Mouse (Mus musculus): ENCODE data around the gene Ccdc163. TPM values are rescaled to one million over a fixed set of nuclear protein-coding genes. Genes with fewer than 3 reads are reported as not detected.

The Ccdc163 gene
- total RNA-seq, 2 experiments from 2014 or later, result 16.2 to 19.2 TPM

DNA sequence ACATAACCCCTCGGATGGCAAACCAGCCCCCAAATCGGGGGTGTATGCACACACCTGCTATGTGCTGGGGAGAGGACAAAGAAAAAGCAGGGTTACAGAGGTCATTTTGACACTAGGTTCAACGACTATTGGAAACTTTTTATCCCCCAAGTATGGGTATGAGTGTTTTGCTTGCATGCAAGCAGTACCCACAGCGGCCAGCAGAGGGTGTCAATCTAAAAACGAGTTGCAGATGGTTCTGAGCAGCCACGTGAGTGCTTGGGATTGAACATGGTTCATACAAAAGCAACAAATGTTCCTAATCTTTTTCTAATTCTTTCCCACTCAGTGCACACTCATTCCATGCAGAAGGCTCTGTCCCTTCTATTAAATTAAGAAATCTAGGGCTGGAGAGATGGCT is 4.5 kb upstream of the Ccdc163 start:
- peak; percentile 81 to 82 for DNase-seq

DNA sequence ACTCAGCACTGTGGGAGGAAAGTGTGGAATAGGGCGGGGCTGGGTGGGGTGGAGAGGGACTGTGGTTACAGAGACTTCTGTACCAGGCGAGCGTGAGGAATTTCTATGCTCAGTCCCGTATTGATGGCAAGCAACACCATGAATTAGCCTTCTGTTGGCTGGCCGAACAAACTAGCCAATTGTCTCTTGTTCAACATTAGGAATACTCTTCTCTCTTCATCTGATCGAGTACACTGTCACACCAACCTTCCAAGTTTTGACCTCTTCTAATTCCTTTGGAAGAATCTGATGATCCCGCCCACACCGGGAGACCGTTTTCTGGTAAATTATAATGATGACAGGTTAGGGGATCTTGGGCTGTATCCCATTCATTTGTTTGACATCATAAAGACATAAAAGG is 643 bp upstream of the Ccdc163 start:
- no peak for DNase-seq

DNA sequence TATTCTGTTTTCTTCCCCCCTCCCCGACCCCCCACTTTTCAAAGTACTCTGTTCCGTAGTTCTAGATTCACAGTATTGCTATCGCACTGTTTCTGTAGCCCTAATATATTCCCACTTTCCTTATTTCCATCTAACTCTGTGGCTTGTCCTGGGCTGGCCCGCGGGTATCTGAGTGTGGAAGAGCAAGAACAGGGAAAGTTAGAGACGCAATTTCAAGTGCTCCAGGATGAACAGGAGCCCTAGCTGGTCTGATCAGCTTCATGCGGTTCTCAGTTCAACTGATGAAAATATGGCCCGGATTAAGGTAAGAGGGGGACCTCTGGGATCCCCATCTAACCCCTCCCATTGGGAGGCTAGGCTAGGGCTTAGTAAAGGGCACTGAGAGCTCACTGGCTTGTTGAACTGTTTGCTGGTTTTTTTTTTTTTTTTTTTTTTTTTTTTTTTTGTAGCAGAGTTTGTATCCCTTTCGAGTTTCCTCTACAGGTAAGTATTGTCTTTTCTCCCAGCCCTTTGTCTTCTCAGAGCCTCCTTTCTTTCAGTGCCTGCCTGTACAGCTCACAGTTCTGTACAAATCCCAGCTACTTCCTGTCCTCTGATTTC is 582 bp downstream of the Ccdc163 start:
- DNase-seq, result no peak

DNA sequence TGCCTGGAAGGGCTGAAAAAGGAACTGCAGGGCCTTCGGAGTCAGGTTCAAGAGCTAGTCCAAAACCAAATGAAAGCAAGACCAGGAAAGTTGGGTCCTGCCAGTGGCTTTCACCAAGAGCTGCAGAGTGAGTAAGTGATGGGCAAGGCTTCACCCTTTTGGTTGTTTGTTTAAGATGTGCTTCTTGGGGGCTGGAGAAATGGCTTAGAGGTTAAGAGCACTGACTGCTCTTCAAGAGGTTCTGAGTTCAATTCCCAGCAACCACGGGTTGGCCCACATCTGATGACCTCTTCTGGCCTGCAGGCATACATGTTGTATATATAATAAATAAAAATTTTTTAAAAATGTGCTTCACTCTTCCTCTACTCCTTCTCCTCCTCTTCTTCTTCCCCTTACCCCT is 1.8 kb downstream of the Ccdc163 start:
- no peak for DNase-seq

DNA sequence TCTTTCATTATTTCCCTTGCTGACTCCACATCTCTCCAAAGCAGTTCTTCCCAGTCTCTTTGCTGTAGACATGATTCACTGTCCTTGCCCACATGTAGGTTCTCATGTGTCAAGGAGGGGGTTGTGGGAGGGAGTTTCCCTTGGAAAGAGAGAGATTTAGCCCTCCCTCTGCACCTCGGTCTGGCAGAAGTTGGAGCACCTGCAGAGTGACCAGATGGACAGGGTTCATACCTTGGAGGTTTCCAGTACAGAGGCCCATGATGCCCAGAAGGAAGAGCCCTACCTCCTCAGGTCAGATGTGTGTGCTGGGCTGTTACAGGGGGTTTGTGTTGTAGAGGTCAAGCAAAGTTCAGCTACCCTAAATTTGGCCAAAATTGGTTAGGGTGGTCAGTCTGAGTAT is 4.2 kb downstream of the Ccdc163 start:
- DNase-seq, result no peak

DNA sequence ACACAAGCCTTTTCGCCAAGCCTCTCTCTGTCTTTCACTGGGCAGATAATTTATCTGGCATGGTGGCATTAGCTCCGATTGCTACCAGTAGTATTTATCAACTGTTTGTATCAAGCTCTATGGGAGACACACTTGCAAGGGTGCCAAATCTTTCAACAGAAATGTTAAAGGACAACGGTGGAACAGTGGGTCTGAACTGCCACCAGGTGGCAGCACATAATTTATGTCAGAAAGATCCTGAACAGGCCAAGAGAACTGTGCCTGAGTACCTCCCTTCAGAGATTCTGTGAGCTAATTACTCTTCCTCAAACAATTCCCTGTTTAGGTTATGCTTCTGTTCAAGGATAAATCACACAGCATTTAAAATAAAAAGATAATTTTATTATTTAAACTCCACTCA is 11.1 kb downstream of the Ccdc163 start:
- peak; percentile 66 to 81 for DNase-seq

DNA sequence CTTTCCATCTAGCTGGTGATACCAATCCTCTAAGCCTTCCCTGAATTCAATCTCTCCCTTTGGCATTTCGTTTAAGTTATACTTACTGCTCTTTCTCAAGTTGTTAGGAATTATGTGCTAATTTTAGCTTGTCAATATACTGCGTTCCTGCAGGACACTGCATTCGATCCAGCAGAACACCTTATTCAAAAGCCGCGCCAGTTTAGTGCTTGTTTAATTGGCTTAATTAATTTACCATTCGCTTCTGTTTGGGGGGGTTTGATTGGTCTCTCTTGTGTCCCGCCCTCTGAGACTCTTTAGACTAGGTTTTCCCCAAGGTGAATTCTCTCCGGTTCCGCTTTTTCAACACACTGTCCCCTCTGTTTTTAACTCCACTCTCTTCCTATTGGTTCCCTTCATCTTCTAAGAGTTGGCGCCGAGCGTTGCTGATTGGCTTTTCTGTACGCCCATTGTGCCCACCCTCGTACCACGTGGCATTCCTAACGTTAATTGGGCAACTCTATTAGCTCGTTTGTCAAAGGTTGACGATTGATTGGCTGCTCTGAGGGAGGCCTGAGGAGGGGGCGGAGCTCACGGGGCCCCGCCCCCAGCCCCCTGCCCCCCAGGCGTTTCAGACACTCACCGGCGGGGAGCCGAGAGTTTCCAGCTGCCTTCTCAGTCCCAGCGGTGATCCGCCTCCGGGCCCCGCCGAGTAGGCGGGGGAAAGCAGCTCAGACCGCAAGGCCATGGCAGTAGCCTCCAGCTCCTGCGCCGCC is 12.2 kb downstream of the Ccdc163 start, which contains the start of gene Tesk2:
Gene Tesk2 (plus strand): TSS at position 606 of the 755 bp plus-strand sequence.
- peak; percentile 92 to 93 for DNase-seq

DNA sequence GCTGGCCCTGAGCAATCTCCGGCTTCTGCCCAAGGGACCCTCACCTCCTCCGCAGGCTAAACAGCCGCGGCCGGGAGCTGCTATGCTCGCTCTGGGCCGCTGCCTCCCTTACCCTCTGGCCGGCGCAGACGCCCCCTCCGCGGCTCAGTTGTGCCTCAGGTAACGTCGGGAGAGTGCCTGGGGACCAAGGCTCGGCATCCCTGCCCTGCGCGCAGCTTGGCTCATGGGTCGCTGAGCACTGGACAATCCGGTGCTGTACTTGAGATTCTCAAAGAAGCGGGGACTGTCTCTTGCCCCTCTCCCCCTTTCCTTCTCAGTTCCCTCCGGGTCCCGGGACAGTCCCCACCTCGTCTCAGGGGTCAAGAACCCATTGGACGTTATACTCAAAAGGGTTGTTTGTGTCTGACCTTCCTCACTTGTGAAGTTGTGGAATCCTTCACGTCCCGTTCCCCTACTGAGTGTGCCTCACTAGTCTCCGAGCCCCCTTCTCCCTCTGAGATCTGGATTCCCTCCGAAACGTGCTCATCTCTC is 12.9 kb downstream of the Ccdc163 start:
- DNase-seq, result no peak

DNA sequence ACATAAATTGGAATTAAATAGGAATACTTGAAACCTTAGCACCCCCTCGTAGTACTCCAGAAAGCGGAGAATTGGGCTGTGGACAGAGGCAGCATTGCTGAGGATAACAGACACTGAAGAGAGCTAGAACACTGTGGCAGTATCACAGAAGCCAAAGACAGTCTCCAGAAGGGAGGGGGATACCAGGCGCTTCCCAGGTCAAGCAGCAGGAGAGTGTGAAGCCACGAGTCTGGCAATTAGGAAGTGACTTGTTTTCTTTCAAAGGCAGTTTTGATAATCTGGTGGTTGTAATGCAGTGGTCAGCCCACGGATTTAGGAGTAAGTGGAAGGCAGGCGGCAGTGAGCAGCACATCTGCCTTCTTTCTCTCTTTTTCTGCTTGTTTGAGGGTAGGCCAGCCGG is 13.9 kb downstream of the Ccdc163 start:
- DNase-seq, result no peak

DNA sequence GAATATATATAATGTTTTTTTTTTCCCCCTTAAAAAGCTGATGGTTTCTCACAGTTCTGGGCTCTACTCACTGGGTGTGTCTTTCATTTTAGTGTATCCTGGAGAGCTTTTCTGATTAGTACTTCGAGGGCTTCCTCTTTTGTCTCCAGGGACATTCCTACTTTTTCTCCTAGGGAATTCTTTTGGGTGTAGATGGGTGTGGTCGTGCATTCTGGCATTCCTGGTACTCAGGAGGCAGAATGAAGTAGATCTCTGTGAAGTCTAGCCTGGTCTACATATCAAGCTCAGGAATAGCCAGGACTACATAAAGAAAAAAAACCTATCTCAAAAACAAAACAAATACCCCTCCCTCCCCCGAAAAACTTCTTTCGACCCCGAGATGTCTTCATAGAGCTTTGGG is 17.1 kb downstream of the Ccdc163 start:
- DNase-seq, result no peak

DNA sequence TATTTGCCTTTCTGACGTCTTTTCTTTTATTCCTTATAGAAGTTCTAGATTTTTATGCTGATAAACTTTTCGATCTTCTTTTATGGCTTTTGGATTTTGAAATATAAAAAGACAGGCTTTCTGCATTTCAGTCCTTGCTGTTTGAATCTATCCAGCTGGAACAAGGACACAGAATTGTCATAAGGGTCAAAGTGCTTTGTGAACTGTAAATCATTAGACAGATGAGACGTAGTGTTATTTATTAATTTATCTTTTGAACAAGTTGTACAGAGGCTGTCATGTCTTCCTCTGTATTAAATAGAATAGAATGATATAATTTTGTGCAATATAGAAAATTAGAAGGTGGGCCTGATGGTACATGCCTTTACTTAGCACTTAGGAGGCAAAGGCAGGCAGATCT is 19.1 kb downstream of the Ccdc163 start:
- DNase-seq, result no peak

DNA sequence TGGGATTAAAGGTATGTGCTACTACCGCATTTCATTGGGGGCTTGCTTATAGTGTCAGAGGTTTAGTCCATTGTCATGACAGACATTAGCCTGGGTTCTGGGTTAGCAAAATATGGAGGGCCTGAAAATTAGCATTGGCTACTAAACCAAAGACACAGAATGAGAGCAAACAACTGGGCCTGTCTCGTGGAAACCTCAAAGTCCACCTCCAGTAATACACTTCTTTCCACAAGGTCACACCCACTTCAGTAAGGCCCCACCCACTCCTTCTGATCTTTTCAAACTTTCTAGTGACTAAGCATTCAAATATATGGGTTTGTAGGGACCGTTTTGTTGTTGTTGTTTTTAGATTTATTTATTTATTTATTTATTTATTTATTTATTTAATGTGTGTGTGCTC is 21.2 kb downstream of the Ccdc163 start:
- no peak for DNase-seq

DNA sequence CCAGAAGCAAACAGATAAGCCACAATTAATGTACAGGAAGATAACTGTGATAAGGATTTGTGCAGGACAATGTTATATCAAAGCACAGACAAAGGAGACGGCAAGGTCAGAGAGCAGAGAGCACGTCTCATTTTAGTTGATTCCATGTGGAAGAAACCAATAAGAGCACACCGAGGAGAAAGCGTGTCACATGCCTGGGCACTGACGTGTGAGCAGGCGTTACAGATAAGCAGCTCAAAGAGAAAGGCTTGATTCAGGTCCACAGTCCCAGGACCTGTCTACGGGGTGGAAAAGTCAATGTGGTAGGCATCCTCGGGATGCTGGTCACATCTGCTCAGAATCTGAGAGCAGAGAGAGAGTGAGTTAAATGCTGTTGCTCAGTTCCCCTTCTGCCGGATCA is 22.8 kb downstream of the Ccdc163 start:
- DNase-seq, result no peak

DNA sequence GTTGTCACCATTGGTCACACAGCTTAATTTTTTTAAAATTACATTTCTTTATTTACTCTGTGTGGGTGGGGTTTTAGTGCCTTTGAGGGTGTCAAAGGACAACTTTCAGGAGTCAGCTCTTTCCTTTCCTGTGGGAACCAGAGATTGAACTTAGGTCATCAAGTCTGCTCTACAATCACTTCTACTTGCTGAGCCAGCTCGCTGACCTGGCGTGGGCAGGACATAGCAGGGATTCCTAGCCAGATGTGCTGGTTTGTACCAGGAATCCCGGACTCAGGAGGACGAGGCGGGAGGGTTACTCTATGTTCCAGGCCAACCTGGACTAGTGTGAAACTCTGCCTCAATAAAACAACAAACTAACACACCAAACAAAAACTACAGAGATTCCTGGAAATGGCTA is 24.0 kb downstream of the Ccdc163 start:
- DNase-seq, result no peak

DNA sequence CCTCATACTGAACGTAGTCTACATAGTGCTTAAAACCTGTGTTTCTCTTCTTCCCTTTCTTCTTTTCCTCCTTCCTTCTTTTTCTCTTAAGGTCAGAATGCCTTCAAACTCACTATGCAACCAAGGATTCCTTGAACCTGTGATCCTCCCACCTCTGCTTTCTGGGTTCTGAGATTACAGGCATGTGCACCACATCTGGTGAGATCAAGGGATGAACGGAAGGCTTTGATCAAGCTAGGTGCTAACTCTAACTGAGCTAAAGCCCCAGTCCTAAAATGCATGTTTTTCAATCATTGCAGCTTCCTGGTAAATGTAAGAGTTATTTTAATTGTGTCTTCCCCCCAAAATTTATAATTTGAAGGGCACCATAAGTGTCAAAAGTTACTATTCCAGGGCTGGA is 26.7 kb downstream of the Ccdc163 start:
- no peak for DNase-seq

DNA sequence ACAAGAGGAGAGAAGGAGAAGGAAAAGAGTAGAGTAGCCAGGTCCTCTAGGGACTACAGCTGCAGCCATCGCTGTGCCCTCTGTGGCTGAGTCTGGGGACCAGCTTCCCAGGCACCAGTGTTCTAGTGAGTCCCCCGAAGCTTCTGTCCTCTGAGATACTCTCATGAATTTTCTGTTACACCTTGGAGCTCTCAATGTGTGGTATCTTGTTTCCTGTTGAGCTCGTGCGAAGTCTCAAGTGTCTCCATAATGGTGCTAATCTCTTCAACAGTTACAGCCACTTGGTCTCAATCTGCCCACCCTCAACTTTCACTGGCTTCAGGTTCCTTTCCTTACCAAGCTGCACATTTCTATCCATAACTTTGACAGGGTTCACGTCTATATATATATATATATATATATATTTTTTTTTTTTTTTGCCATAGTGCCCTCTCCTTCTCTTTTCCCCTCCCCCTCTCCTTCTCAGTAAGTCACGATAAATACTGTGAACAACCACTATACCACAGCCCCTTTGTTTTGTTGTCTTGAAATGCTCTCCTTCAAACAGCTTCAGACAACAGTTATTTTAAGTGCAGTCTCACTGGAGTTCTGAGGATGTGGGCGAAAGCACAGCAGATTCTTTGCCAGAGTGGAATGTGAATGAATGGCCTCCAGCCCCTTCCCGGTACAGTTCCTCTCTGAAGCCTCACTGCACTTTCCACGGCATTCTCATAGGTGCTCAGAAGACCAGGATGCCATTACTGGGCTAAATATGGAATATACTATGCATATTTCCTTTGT is 30.9 kb downstream of the Ccdc163 start:
- DNase-seq, result no peak

DNA sequence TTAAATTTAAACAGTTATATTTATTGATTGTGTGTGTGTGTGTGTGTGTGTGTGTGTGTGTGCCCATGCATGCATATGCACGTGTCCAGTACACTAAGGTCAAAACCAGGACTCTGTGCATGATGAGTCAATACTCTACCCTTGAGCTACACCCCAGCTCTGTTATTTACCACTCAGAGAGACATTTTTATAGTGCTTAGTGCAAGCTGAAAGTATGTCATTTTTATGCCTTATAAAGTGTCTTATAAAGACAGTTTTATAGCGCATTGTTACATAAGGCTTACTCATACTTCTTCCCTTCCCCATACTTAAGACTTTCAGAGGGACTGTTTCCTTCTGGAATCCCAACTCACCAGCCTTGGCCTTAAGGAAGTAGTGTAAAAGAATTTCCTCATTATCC is 41.4 kb downstream of the Ccdc163 start:
- DNase-seq, result peak; percentile 8 to 16

DNA sequence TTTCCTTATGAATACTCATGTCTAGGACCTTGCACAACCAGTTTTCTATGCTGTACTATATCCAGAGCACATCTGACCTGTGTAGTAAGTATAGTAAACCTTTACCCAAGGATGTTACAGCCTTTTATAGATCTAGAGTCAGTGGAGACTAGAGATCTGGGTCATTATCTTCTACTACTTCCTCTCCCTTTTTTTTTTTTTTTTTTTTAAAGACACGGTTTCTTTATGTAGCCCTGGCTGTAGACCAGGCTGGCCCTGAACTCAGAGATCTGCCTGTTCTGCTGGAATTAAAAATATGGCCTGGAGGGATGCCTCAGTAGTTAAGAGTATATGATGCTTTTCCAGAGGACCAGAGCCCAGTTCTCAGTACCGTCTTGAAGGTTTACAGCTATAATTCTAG is 53.6 kb downstream of the Ccdc163 start:
- no peak for DNase-seq

DNA sequence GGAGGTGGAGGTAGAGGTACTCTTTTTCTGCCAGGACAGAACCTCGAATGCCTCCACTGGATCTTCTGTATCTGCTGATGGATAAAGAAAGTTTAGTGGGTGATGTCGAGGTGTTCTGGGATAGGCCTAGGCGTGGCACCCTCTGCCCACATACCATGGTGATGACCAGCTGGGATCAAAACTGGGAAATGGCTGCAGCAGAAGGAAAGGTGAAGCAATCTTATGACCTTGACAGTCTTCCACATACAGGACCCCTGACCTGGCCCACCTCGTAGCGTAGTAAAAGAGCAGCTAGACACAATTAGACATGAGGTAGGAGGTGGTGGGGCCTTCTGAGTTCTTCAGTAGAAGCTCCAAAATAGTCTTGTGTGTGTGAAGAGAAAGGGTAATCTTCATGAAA is 55.7 kb downstream of the Ccdc163 start:
- DNase-seq, result no peak

DNA sequence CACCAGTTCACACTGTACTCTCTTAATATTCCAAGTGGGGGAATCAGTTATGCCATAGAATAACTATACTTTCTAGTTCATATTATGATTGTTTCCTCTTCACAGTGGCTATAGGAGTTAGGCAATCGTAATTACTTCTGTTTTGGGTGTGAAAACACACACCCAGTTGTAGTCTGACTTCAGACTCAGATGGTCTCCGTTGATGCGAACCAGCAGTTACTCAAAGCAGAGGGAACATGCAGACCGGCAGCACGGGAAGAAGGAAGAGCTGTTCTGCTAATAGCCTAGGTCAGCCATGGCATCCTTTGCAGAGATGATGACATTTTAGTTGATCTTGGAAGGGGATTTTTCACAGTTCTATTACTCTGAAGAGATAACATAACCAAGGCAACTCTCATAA is 60.2 kb downstream of the Ccdc163 start:
- no peak for DNase-seq

DNA sequence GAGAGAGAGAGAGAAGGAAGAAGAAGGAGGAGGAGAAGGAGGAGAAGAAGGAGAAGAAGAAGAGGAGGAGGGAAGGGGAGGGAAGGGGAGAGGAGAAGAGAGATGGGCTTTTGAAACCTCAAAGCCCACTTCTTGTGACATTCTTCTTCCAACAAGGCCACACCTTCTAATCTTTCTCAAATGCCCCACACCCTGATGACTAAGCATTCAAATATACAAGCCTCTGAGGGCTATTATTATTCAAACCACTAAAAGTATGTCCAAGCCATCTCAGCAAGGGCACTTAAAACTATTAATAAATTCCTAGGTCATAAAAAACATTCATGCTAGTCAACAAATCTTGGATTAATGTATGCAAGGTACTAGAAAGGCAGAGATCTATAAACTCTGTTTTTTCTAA is 60.8 kb downstream of the Ccdc163 start:
- no peak for DNase-seq

DNA sequence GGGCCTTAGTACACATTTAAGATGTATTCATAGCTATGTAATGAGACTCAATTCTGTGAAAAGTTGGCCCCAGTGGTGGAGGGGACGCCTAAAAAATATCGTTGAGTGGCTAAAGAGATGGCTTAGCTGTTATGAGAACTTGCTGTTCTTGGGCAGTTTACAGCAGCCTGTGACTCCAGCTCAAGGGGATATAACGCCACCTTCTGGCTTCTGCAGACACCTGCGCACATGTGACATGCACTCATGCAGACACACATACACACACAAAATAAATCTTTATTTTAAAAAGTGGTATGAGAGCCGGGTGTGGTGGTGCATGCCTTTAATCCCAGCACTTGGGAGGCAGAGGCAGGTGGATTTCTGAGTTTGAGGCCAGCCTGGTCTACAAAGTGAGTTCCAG is 68.1 kb downstream of the Ccdc163 start:
- no peak for DNase-seq

DNA sequence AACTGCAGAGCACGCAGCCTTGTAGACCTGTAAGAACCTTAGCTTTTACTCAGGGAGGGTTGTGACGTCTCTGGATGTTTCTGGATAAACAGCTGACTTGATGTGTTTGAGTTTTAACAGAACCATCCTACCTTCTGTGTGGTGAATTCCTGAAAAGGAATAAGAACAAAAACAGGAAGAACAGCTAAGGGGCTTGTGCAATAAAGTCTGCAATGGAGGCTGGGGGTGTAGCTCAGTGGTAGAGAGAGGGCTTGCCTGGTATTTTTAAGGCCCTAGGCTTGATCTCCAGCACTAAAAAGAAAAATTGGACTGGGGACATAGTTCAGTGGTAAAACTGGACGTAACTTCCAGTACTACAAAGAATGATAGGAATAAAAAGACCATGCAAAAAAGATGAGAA is 68.8 kb downstream of the Ccdc163 start:
- DNase-seq, result no peak

All from adrenal gland, postnatal 36 days (tissue).